Comparison of ENCODE assay signal across 15 mouse cellular contexts in genomic region chr4:126436268-126436667, GRCm38 (mm10). TPM values are rescaled to one million over a fixed set of nuclear protein-coding genes. Genes with fewer than 3 reads are reported as not detected.
DNase-seq lines count a peak whose midpoint lies in the region; ATAC-seq and TF ChIP-seq lines count a peak whose summit lies in the region.
"Had no signal": no experiment of that assay in that cellular context is flagged by ENCODE, and none has a peak within 500 bp of the region (broad histone marks: within the 10 kb centered on the region; RNA-seq: fewer than 3 reads in every experiment).

No protein-coding gene starts in this region.

- H3K9ac ChIP-seq in forebrain, postnatal 0 days: no peak overlapping the region
- no peak overlapping the region for H3K9ac ChIP-seq in forebrain, embryonic 12.5 days
- H3K9ac ChIP-seq: lung, embryonic 15.5 days; neural tube, embryonic 15.5 days had no signal

- no peaks in the 10 kb centered on the region for H3K9me3 ChIP-seq in forebrain, postnatal 0 days (ENCODE audit: low read length)
- H3K9me3 ChIP-seq in forebrain, embryonic 12.5 days: no peaks in the 10 kb centered on the region
- H3K9me3 ChIP-seq: lung, embryonic 15.5 days; neural tube, embryonic 15.5 days had no signal

- no peak for TF ChIP-seq CTCF in forebrain, postnatal 0 days (IDR thresholded peaks at IDR 0.05; ENCODE audit: low read depth)

- 38% methylated on average over 2 of the region's 2 CpGs for whole genome bisulfite sequencing in forebrain, postnatal 0 days
- 69% methylated on average over 2 of the region's 2 CpGs for WGBS in forebrain, embryonic 12.5 days

- peak overlapping the region; percentile 54; the same call in 1 of the 2 replicates for H3K27ac ChIP-seq in forebrain, postnatal 0 days (ENCODE audit: low read depth, low read length)
- no peak overlapping the region for H3K27ac ChIP-seq in forebrain, embryonic 12.5 days
- H3K27ac ChIP-seq: lung, embryonic 15.5 days; neural tube, embryonic 15.5 days had no signal

- DNase-seq in forebrain, postnatal 0 days: peak; percentile 13
- peak; percentile 14 to 53 for DNase-seq in left cerebral cortex, postnatal 10 days (ENCODE audit: extremely low spot score in 1 of 2, low spot score in 2 of 2)
- DNase-seq in left cerebral cortex, postnatal 36 days (ENCODE audit: low spot score in 2 of 2): no peak
- DNase-seq in Muller cell, postnatal 12 days (ENCODE audit: inconsistent ontology term): peak; percentile 29
- peak; percentile 64 for DNase-seq in cerebellum, adult 9-11 months
- no peak for DNase-seq in gastrocnemius, postnatal 36 days
- DNase-seq in kidney, adult 18-20 months: no peak
- DNase-seq: adrenal gland, postnatal 36 days; kidney, adult 9 months; liver; right cerebral cortex, postnatal 14 days; thymus, postnatal 25 days had no signal

- H3K36me3 ChIP-seq in forebrain, postnatal 0 days (ENCODE audit: insufficient read depth): peaks cover 54% of the 10 kb centered on the region
- H3K36me3 ChIP-seq in forebrain, embryonic 12.5 days (replicated peaks): peaks cover 64% of the 10 kb centered on the region

- intact Hi-C loops in left cerebral cortex, postnatal 10 days (cut with DNase I): no loop called here
- intact Hi-C loops in left cerebral cortex, postnatal 36 days (cut with DNase I): no loop called here
- intact Hi-C loops in gastrocnemius, postnatal 36 days (cut with DNase I): no loop called here

- H3K4me1 ChIP-seq in forebrain, postnatal 0 days (ENCODE audit: insufficient read depth): no peaks in the 10 kb centered on the region
- H3K4me1 ChIP-seq in forebrain, embryonic 12.5 days: no peaks in the 10 kb centered on the region
- H3K4me1 ChIP-seq: lung, embryonic 15.5 days; neural tube, embryonic 15.5 days had no signal

- ATAC-seq in forebrain, postnatal 0 days: peak; percentile 66
- no peak for ATAC-seq in forebrain, embryonic 12.5 days (ENCODE audit: low FRiP score)

- no peak overlapping the region for H3K4me2 ChIP-seq in forebrain, postnatal 0 days (ENCODE audit: low read depth)
- no peak overlapping the region for H3K4me2 ChIP-seq in forebrain, embryonic 12.5 days
- H3K4me2 ChIP-seq: lung, embryonic 15.5 days; neural tube, embryonic 15.5 days had no signal

- no peak overlapping the region for H3K4me3 ChIP-seq in forebrain, postnatal 0 days (ENCODE audit: low read depth, low read length)
- no peak overlapping the region for H3K4me3 ChIP-seq in forebrain, embryonic 12.5 days (replicated peaks)
- H3K4me3 ChIP-seq: lung, embryonic 15.5 days; neural tube, embryonic 15.5 days had no signal

- H3K27me3 ChIP-seq in forebrain, postnatal 0 days (ENCODE audit: insufficient read depth, low read length): no peaks in the 10 kb centered on the region
- H3K27me3 ChIP-seq in forebrain, embryonic 12.5 days: no peaks in the 10 kb centered on the region
- H3K27me3 ChIP-seq: lung, embryonic 15.5 days; neural tube, embryonic 15.5 days had no signal

RNA-seq across cellular contexts. Expression of gene Ago3, which starts 6.9 kb away (rescaled TPM):
- 7.3 and 11.4 TPM in 2 replicates for total RNA-seq in forebrain, postnatal 0 days (2014; rRNA removed)
- polyA plus RNA-seq in forebrain, postnatal 0 days (2015; fragmentation: Nextera tagmentation; extraction: Ambion mirVana): 9.6 and 13.2 TPM in 2 replicates
- polyA plus RNA-seq in forebrain, embryonic 12.5 days (2016; fragmentation: Nextera tagmentation; extraction: Ambion mirVana): 16.1 and 20.0 TPM in 2 replicates
- total RNA-seq in left cerebral cortex, postnatal 10 days (2021): 10 to 100 TPM; 23.0 to 23.5 TPM
- 10 to 100 TPM; 23.7 to 43.1 TPM for total RNA-seq in left cerebral cortex, postnatal 36 days (2021)
- 1 to 10 TPM; 7.9 to 8.0 TPM for total RNA-seq in gastrocnemius, postnatal 36 days (2021)

RNA-seq across cellular contexts. Expression of gene Ago1, which starts 32.1 kb away (rescaled TPM):
- total RNA-seq in forebrain, postnatal 0 days (2014; rRNA removed): 33.2 and 35.7 TPM in 2 replicates
- 4.5 and 4.7 TPM in 2 replicates for polyA plus RNA-seq in forebrain, postnatal 0 days (2015; fragmentation: Nextera tagmentation; extraction: Ambion mirVana)
- 20.1 and 23.4 TPM in 2 replicates for polyA plus RNA-seq in forebrain, embryonic 12.5 days (2016; fragmentation: Nextera tagmentation; extraction: Ambion mirVana)
- total RNA-seq in left cerebral cortex, postnatal 10 days (2021): 10 to 100 TPM; 62.4 to 65.3 TPM
- 10 to 100 TPM; 44.3 to 49.1 TPM for total RNA-seq in left cerebral cortex, postnatal 36 days (2021)
- total RNA-seq in gastrocnemius, postnatal 36 days (2021): 1 to 10 TPM; 5.4 to 5.5 TPM

Comparison
In these comparisons a context has a peak if more than half of its experiments do, and no peak if none do; other contexts are left out.
1. DNase-seq: peak in forebrain, postnatal 0 days (single experiment), left cerebral cortex, postnatal 10 days (2 of 2), Muller cell, postnatal 12 days (single experiment) and cerebellum, adult 9-11 months (single experiment); none in left cerebral cortex, postnatal 36 days (0 of 2), gastrocnemius, postnatal 36 days (0 of 2) and kidney, adult 18-20 months (single experiment).